Mouse (Mus musculus) cerebellum, postnatal 4 days (tissue): Measurements from ENCODE around the gene Pard3.

Source experiments
- DNase-seq, 2 experiments: peaks; one replicate each; pipeline ENCODE4 v3.0.0; 2022; ENCODE audit warnings: low spot score in 2 of 2, mixed read lengths in 1 of 2

The Pard3 gene

DNA sequence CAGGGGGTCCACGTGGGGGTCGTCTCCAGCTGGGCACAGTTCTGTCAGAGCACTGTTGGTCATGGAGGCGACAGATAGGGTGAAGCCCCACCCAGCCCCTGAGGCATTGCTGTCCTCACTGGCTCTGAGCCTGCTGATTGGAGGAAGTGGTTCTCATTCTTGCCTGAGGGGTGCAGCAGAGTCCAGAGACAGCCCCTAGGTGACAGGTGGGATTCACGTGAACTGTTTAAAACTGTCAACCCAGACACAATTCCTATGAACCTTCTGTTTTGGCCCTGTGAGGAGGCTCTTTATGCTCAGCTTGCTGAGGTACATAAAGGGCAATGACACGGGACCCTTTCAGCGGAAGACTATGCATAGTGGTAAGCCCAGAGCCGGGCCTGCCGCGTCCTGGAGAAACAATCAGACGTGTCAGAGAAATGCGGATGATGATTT lies 488.5 kb downstream of the Pard3 start:
- DNase-seq, result peak in 1 of 2 experiments; percentile 9

- DNase-seq, result no peak
These were observed 489.1 kb downstream of the Pard3 start for GRCm38 (mm10) chr8:127552836-127553235.

- no peak for DNase-seq
These were observed 489.9 kb downstream of the Pard3 start for GRCm38 (mm10) chr8:127553582-127553981.

GRCm38 (mm10) chr8:127555795-127556194 lies 492.1 kb downstream of the Pard3 start:
- DNase-seq, result no peak

DNA sequence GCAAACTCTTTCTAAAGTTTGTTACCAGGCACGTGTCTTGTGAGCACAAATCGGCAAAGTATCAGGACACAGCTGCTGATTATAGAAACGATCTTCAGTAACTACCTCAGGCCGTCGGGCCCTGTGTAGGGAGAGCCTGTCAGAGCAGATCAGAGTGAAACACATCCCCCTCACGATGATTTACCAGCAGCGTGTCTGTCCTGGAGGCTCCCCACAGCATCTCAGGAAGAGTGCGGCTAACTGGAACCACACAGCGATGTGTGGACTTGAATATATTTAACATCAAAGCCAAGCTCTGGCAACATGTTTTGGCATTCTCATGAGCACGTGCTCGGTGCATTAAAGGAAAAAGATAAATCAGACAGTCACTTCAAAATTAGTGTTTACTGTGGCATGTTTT lies 493.3 kb downstream of the Pard3 start:
- no peak for DNase-seq

DNA sequence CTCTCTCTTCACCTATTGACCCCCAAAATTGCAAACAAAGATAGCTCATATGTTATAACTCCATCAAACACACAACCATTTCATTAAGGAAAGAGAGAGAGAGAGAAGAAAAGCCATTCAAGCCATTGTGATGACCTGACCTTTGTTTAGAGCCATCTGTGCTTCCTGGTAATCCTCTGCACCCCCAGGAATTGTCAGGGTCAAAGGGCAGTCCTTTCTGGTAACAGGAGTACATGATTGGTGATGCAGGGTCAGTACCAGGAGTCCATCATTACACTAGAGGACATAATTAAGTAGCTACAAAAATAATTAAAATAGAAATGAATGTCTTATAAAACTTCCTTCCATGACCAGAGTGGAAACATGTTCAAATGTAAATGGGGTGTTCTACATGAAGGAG lies 493.9 kb downstream of the Pard3 start:
- no peak for DNase-seq

DNA sequence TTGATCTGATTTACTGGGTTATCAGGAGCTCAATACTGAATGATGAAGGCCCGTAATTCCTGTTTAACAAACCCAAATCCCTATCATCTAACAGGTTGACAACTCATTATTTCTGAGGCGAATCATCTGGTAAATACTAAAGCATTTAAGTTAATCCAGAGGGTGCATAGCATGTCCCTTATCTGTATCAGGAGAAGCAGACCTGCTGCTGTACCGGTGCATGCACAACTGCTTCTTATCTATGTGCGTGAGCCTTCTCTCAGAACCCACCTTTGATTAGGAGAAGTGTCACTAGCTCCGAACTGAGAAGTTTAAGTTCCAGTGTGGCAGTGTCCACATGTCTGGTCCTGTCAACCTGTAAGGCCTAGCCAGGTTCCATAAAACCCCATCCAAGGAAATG lies 499.9 kb downstream of the Pard3 start:
- no peak for DNase-seq

- DNase-seq, result no peak
These were observed 500.7 kb downstream of the Pard3 start for GRCm38 (mm10) chr8:127564426-127564825.

- DNase-seq, result no peak
These were observed 505.5 kb downstream of the Pard3 start for GRCm38 (mm10) chr8:127569212-127569611.

DNA sequence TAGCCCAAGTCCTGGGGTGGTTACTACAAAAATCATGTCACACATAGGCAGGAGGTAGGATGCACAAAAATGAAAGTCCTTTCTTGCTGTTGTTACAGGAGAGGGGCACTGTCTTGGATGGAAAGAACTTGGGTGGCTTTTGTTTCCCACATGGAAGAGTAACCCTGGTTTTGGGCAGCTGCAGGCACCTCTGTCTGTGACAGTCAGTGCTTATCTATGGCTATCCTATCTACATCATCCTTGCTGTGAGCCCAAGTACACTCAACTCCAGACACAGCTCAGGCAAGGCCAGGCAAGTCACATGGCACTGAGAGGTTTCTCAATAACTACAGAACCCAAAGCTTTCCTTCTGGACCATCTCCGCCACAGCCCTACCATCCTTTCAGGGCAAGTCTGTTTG lies 506.8 kb downstream of the Pard3 start:
- DNase-seq, result no peak

GRCm38 (mm10) chr8:127572493-127572892 lies 508.8 kb downstream of the Pard3 start:
- no peak for DNase-seq

DNA sequence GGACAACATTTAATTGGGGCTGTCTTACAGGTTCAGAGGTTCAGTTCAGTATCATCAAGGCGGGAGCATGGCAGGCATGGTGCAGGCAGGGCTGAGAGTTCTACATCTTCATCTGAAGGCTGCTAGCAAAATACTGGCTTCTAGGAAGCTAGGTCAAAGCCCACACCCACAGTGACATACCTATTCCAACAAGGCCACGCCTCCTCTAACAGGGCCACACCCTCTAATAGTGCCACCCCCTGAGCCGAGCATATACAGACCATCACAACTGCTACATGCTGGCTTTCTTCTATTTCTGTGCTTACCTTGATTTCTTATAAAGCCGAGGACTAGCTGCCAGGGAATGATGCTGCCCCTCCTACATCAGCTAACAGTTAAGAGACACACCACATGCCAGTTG lies 513.0 kb downstream of the Pard3 start:
- no peak for DNase-seq

DNA sequence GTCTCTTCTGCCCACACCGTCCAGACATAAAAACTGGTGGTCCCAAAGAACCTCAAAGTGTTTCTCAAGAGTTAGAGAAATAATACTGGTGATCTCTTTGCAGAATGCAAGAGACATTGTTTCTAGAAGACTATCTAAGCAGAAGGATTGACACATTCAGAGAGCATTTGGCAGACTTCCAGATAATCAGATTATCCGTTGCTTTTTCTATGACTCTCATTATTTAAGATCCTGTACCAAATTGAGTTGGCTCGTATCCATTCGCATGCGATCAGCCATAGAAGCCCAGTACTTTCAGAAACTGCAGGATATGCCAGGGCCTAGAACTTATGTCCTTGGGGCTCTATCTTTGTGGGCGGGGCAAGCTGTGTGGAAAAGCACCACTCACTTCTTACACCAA lies 514.0 kb downstream of the Pard3 start:
- DNase-seq, result no peak

DNA sequence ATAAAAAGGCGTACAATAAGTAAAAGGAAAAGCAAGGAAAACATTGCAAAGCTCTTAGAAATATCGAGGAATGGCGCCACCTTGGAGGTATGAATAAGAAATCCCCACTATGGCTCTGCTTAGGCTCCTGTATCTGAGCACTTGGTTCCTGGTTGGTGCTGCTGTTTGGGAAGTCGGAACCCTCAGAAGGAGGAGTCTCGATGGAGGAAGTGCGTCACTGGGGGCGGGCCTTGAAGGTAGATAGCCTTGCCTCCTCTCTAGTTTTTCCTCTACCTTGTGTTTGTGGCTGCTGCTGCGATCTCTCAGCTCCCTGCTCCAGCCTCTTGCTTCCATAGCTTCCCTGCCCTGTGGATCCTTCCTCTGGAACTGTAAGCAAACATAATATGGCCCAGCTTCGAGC lies 515.7 kb downstream of the Pard3 start:
- DNase-seq, result no peak

GRCm38 (mm10) chr8:127583429-127583828 lies 519.7 kb downstream of the Pard3 start:
- DNase-seq, result no peak

DNA sequence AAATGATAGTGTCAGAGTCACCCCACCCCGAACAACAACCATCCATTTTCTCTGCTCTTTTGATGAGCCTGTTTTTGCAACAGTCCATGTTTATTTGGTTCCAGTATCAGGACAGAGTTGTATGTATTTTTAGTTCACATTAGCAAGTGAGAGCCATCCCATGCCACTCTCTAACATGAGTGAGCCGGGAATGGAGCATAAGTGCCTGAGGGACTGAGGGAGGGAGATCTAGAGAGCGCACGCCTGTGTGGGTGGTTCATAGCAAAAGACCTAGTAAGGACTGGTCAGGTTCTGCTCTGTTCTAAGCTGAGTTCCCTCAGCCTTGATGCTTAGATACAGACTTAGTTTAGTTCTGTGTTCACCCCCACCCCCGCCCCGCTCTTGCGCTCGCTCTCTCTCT lies 521.9 kb downstream of the Pard3 start:
- no peak for DNase-seq

GRCm38 (mm10) chr8:127586681-127587080 lies 523.0 kb downstream of the Pard3 start:
- DNase-seq, result no peak

DNA sequence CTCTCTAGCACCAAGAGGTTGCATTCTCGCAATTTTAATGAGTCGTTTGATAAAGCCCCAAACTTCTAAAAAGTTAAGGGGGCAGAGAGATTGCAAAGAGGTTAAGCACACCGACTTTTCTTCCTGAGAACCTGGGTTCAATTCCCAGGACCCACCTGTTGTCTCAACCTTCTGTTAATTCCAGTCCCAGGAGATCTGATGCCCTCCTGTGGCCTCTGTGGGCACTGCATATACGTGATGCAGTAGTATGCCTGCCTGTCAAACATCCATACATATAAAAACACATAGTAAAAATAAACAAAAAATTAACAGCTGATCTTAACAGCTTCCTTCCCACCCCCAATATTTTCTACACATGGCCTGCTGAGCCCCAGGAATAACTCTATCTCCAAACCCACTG lies 524.6 kb downstream of the Pard3 start:
- DNase-seq, result peak in 1 of 2 experiments; percentile 11

GRCm38 (mm10) chr8:127589291-127589690 lies 525.6 kb downstream of the Pard3 start:
- peak in 1 of 2 experiments; percentile 32 for DNase-seq

DNA sequence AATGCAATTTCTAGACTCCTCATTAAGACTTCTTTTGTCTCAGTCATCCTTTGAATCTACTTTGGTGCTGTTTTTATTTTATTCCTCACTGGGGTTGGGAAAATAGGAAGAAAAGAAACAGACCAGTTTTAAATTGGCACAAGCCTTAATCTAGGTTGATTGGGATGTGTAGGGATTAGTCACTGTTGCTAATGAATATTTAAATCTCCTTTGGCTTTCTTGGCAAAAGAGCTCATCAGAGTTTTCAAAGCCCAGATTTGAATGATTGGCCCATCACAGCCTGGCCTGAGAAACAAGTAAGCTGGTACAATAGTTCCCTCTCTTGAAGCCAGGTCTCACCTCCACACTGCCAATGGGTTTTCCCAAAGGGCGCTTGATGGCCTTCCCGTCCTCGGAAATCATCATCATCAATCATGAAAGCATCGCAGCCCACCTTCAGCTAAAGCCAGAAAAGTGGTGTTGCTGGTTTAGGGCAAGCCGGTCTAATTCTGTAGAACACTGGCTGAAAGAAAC lies 527.0 kb downstream of the Pard3 start:
- DNase-seq, result no peak

DNA sequence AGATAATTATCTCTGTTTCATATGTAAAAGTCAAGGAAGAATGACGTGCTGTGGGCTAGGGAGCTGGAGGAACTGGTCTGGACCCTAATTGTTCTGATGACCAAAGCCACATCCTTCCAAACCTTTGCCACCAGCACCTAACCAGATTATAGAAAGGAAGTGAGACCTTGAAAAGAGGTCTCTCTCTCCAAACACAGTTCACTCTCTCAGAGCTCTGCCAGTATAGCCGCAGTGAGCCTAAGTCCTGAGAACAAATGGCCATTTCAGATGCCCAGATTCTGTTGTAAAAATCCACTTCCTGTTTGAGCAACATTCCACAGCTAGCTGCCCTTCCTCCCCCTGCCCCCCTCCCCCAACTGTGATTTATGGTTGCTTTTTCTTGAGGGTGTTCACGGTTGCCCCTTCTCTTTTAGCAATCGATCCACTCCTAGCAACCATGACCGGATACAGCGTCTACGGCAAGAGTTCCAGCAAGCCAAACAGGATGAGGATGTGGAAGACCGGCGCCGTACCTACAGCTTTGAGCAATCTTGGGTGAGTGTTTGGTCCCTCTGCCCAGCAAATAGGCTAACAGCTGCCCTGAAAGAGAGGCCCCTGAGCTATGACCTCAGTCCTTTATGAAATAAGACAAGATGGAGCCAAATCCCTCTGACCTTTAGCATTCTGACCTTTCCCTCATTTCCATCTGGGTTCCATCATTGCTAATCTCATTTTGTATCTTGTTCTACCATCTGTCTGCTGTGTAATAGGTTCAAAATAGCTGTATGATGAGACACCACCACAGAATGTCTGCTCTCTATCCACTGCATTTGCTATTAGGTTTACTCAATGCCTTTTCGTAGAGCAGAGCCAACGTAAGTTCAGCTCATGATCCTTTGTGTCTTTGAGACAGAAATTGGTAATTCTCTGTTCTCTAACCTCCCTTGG lies 529.2 kb downstream of the Pard3 start:
- DNase-seq, result no peak

GRCm38 (mm10) chr8:127600641-127601040 lies 536.9 kb downstream of the Pard3 start:
- DNase-seq, result no peak

DNA sequence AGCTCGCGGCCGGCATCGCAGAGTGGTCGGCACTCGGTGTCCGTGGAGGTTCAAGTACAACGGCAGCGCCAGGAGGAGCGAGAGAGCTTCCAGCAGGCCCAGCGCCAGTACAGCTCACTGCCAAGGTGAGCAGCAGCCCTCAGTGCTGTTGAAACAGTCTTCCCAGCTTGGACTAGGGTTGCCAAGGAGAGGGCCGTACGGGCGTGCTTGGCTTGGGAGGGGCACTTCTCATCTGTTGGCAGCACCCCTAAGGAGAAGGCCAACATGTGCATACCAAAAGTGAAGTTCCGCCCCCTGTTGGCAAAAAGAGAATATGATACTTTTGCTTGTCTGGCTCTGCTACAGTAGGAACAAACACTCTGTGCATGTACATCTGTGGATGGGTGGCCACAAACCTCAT lies 539.4 kb downstream of the Pard3 start:
- peak; percentile 31 to 64 for DNase-seq
